Mouse (Mus musculus): ENCODE measurements around the gene 4930590J08Rik.

- no peak for TF ChIP-seq CTCF (IDR thresholded peaks at IDR 0.05; ENCODE audit: control insufficient read depth, insufficient read depth, insufficient replicate concordance, low read depth, low read length)
- TF ChIP-seq POLR2A (IDR thresholded peaks at IDR 0.05; ENCODE audit: control insufficient read depth, low read depth, low read length) = no peak
Measured at GRCm38 (mm10) chr6:91891776-91892175, 10.8 kb upstream of the 4930590J08Rik start.

All from testis, adult 2 months (tissue).